Mouse (Mus musculus): ENCODE measurements around the gene Cpt1c.
"Not testable (repeated sequence)": the region's sequence is repeated elsewhere in the genome, so short reads cannot be mapped to it uniquely, and the experiment has no call there.

Cpt1c gene

DNA sequence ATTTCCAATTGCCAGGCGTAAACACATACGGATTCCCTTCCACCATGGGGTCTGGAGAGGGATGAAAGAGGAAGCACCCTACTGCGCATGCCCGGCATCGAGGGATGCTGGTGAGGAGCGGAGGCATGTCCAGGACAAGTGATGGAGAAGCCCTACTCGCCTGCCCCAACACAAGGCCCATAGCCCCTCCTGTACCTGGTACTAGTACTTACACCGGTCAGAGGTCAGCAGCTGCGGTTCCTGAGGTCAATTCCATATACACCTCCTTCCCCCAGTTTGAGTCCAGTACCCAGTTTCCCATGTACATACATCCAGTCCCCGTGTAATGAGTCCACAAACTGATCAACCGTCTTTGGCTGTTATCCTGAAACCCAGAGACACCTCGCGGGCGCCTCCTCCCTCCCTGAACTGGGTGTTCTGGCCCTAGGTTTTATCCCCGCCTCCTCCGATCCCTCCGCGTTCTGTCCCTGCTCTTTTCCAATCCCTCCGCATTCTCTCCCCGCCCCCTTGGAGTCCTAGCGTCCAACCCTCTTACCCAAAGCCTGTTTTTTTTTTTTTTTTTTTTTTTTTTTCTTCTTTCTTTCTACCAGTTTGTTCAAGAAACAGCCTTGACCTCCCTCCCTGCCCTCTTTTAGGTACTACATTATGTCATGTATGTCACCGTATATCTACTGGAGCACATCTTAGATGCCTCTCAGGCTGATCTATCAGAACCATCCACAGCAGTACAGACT is at the start of gene Cpt1c:
TSS of gene Cpt1c (minus strand) at position 469 of the 734 bp plus-strand sequence.
- DNase-seq (ENCODE audit: low spot score), result peak; percentile 85

DNA sequence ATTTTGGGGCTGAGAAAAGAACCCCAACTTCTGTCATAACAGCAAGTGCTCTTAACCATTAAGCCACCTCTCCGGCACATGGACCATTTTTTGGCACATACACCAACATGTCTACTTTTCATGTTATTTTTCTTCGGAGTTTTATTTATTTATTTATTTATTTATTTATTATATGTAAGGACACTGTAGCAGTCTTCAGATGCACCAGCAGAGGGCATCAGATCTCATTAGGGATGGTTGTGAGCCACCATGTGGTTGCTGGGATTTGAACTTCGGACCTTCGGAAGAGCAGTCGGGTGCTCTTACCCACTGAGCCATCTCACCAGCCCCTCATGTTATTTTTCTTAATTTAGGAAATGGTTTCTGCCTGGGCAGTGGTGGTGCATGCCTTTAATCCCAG is 49.1 kb upstream of the Cpt1c start:
- not testable (repeated sequence) for DNase-seq (ENCODE audit: low spot score)

DNA sequence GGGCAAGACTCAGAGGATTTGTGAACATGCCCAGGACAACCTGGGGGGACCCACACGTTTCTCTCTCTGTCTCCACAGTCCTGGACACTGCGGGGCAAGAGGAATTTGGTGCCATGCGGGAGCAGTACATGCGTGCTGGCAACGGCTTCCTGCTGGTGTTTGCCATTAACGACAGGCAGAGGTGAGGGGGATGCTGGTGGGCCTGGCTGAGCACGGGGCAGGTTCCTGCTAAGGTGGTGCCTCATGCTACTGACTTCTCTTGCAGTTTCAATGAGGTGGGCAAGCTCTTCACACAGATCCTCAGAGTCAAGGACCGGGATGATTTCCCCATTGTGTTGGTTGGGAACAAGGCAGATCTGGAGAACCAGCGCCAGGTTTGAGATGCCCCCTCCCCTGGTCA is 45.6 kb upstream of the Cpt1c start:
- DNase-seq (ENCODE audit: low spot score), result no peak

GRCm38 (mm10) chr7:45019031-45019571 is 44.5 kb upstream of the Cpt1c start:
- DNase-seq (ENCODE audit: low spot score), result peak; percentile 72

GRCm38 (mm10) chr7:45017242-45018061 is 42.8 kb upstream of the Cpt1c start, which contains the start of gene Rras:
Gene Rras, plus strand, starts transcription at chr7:45017961.
- DNase-seq (ENCODE audit: low spot score), result peak; percentile 91

GRCm38 (mm10) chr7:45016761-45017160 is 42.1 kb upstream of the Cpt1c start:
- DNase-seq (ENCODE audit: low spot score), result no peak

DNA sequence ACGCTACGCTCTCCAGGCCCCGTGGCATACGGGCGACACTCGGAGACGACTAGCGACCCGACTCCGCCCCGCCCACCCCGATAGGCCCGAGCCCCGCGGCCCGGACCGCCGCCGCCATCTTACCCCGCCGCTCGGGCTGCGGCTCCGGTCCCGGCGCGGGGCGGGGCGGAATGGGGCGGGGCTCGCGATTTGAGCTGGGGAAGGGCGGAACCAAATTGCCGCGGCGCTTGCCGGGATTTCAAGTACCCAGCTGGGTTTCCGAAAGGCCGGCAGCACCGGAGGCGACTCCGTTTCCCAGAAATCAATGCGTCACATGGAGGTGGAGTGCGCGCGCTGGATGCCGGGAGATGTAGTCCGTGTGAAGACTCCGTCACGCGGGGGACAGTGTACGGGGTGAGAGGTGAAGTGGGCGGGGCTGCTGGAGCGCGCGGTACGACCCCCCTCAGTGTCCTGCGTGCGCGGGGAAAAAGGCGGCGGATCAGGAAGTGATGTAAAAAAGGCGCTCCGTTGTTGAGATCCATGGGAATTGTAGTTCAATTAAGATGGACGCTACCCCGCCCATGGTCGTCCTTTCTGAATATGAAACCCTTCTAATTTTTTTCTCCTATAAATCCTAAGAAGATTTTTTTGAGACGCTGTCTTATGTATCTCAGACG is 41.4 kb upstream of the Cpt1c start, which contains the start of gene Scaf1:
TSS of gene Scaf1 (minus strand) at position 407 of the 656 bp plus-strand sequence.
- peak; percentile 99 for DNase-seq (ENCODE audit: low spot score)

DNA sequence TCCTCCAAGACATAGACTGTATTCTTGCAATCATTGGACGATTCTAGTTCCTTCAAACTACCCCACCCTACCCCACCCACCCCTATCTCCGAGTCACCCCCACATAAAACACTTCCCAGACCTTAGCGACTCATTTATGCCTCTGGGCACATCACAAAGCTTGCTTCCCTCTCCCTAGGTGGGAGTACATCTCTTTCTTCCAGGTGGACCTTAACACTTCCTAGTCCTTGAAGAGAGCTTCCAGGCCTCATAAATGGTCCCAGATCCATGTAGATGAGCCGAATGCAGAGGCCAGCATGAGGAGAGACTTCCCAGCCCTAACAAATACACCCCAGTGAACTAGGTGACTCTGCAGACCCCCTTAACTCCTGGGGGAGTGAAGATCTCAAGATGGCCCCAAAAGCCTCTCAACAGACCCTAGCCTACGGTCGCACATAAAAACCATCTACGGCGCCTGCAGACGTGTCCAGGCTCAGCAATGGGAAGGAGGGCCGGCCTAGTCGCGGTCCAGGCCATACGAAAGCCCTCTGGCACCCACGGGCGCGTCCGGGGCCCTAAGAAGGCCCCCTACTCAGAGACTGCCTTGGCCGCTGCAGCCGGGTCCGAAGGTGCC is 40.8 kb upstream of the Cpt1c start:
- no peak for DNase-seq (ENCODE audit: low spot score)

GRCm38 (mm10) chr7:45014096-45014451 is 39.4 kb upstream of the Cpt1c start:
- DNase-seq (ENCODE audit: low spot score), result no peak

GRCm38 (mm10) chr7:45013366-45014095 is 38.9 kb upstream of the Cpt1c start:
- DNase-seq (ENCODE audit: low spot score), result no peak

- DNase-seq (ENCODE audit: low spot score), result no peak
These were observed 38.2 kb upstream of the Cpt1c start for GRCm38 (mm10) chr7:45012824-45013223.

- DNase-seq (ENCODE audit: low spot score), result no peak
These were observed 37.4 kb upstream of the Cpt1c start for GRCm38 (mm10) chr7:45012011-45012410.

GRCm38 (mm10) chr7:45008411-45008810 is 33.8 kb upstream of the Cpt1c start:
- DNase-seq (ENCODE audit: low spot score), result no peak

- no peak for DNase-seq (ENCODE audit: low spot score)
These were observed 33.2 kb upstream of the Cpt1c start for GRCm38 (mm10) chr7:45007846-45008245.

DNA sequence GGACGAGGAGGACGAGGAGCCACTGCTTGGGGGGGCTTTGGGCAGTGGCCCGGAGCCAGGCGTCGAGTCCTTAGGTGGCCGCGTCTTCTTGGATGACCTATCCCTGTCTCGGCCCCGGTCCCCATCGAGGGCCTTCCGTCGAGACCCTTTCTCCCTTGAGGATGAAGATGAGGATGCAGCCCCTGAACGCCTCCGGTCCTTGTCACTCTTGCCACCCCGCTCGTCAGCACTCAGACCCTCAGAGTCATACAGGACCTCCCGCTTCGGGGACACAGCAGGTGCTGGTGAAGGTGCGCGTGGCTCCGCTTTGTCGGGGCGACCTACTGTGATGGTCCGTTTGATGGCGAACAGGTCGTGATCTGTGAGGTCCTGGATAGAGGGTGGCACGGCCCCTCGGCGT is 32.5 kb upstream of the Cpt1c start:
- no peak for DNase-seq (ENCODE audit: low spot score)

- no peak for DNase-seq (ENCODE audit: low spot score)
These were observed 31.9 kb upstream of the Cpt1c start for GRCm38 (mm10) chr7:45006503-45006902.

DNA sequence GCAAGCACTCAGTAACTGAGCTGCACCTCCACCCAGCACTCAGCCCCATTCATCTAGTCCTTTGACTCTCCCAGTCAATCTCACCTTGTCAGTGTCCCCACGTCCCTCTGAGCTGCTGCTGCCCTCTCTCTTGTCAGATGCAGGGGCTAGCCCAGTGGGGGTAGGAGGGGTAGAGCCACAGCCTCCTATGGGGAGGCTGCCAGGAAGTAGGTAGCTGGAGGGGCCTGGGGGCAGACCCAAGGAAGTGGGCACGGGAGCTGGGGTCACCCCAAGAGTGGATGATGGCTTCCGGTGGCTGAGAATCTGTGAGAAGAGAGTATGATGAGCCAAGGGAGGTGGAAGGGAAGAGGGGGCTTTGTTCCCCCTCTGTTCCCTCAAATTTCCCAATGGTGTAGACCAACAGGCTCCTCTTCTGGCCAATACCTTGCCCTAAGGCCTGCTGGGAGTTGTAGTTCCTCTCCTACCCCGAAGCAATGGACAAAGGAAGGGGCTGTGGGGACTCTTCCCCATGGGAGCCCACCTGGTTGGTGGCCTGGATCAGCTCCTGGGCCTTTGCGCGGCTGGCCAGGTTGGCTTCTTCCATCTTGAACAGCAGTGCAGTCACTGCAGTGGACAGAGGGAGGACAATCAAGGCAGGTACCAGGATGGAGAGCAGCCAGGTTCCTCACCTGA is 30.8 kb upstream of the Cpt1c start:
- no peak for DNase-seq (ENCODE audit: low spot score)

DNA sequence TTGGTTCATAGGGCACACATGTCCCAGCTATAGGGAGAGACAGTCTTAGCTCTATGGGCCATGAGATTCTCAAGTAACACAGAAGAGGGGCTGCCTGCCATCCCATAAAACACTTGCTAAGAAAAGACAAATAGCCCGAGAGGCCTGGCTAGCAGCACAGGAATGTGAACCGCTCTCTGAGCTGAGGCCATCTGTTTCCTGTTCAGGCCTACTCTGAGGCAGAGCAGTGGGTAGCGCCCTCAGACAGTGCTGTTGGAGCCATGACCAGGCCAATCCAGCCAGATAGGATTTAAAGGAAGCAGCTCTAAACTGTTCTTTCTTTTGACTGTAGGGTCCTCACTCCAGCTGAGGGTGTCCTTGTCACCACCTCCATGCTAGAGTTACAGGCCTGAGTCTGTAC is 29.9 kb upstream of the Cpt1c start:
- DNase-seq (ENCODE audit: low spot score), result no peak

- DNase-seq (ENCODE audit: low spot score), result no peak
These were observed 27.8 kb upstream of the Cpt1c start for GRCm38 (mm10) chr7:45002440-45002839.

DNA sequence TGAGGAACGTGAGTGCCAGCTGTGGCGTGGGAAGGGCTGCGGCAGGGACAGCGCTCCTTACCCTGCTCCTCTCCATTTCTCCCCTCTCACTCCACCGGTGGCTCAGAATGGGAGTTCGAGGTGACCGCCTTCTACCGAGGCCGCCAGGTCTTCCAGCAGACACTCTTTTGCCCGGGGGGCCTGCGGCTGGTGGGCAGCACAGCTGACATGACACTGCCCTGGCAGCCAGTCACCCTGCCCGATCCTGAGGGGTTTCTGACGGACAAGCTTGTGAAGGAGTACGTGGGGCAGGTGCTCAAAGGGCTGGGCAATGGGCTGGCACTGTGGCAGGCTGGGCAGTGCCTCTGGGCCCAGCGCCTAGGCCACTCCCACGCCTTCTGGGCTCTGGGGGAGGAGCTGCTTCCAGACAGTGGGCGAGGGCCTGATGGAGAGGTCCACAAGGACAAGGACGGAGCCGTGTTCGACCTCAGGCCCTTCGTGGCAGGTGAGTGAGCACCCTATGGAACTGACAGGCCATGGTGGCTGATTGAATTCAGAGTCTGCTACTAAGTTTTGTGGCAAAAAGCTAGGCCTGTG is 26.0 kb upstream of the Cpt1c start:
- DNase-seq (ENCODE audit: low spot score), result no peak

Measured in urinary bladder, postnatal 14 days (tissue).